Mouse (Mus musculus): ENCODE results near the gene Tas2r115.
"Not testable (repeated sequence)": the region's sequence is repeated elsewhere in the genome, so short reads cannot be mapped to it uniquely, and the experiment has no call there.

Gene Tas2r115

GRCm38 (mm10) chr6:132737935-132738334, at the start of gene Tas2r115:
Gene Tas2r115, minus strand, starts transcription at chr6:132738035.
- DNase-seq (ENCODE audit: extremely low read depth, low read depth, low spot score), result no peak

GRCm38 (mm10) chr6:132778062-132778461, 40.2 kb upstream of the Tas2r115 start, which contains the start of gene Tas2r136:
Gene Tas2r136, minus strand, starts transcription at chr6:132778162.
- no peak for DNase-seq (ENCODE audit: extremely low read depth, low read depth, low spot score)

GRCm38 (mm10) chr6:132761831-132762230, 24.0 kb upstream of the Tas2r115 start, which contains the start of gene Tas2r102:
Gene Tas2r102, plus strand, starts transcription at chr6:132762131.
- no peak for DNase-seq (ENCODE audit: extremely low read depth, low read depth, low spot score)

GRCm38 (mm10) chr6:132754430-132754829, 16.6 kb upstream of the Tas2r115 start, which contains the start of gene Tas2r124:
Gene Tas2r124, plus strand, starts transcription at chr6:132754730.
- DNase-seq (ENCODE audit: extremely low read depth, low read depth, low spot score), result no peak

GRCm38 (mm10) chr6:132750206-132750605, 12.4 kb upstream of the Tas2r115 start:
- no peak for DNase-seq (ENCODE audit: extremely low read depth, low read depth, low spot score)

GRCm38 (mm10) chr6:132711828-132712227, 26.0 kb downstream of the Tas2r115 start, which contains the start of gene Tas2r122:
Gene Tas2r122, minus strand, starts transcription at chr6:132711928.
- no peak for DNase-seq (ENCODE audit: extremely low read depth, low read depth, low spot score)

GRCm38 (mm10) chr6:132700907-132701306, 36.9 kb downstream of the Tas2r115 start, which contains the start of gene Tas2r121:
Gene Tas2r121, minus strand, starts transcription at chr6:132701007.
- no peak for DNase-seq (ENCODE audit: extremely low read depth, low read depth, low spot score)

- not testable (repeated sequence) for DNase-seq (ENCODE audit: extremely low read depth, low read depth, low spot score)
Measured at GRCm38 (mm10) chr6:132691596-132691995, 46.2 kb downstream of the Tas2r115 start.

Data from fat pad, adult 2 months (tissue).